Mouse (Mus musculus): ENCODE measurements around the gene Sccpdh.

Gene Sccpdh

DNA sequence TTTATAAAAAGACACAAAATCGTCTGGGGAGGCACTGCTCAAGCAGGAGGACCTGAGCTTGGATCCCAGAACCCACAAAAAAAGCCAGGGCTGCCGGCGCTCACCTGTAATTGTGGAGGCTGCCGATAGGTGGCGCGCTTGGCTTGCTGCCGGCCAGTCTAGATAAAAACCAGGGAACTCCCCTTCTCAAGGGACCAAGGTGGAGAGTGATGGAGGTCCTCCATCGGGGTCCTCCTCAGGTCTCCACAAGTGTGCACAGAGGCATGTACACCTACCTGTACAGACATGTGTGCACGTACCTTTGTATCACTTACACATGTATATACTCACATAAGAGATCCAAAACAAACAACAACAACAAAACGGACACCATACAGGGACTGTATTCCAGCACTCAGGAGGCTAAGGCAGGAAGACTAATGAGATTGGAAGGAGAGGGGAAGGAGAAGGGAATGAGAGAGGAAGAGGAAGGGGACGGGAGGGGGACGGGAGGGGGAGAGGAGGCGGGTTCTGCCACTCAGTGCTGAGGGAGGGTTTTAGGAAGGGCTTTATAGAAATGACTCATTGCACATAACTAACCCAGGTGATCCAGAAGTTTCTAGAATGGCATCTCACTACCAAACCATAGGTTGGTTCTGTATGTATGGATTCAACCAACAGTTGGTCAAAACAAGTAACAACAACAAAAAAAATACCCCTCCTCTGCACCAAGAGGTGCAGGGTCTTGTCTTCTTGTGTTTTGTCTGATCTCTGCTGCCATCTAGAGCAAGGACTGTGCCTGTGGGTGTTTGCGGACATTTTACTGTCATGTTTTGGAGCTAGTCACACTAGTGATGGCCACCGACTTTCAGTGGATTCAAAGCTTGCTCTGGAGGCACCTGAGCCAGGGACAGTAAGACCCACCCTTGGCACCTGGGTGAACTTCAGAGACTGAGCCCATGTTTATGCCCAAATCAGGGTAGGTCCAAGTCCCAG lies 66.8 kb downstream of the Sccpdh start:
- peak; percentile 48 to 54 for DNase-seq

GRCm38 (mm10) chr1:179736483-179736882 lies 68.5 kb downstream of the Sccpdh start:
- no peak for DNase-seq

All from kidney, postnatal 25 days (tissue).